Mouse (Mus musculus): ENCODE results near the gene Sgtb.

Gene Sgtb

GRCm38 (mm10) chr13:104109816-104110521 lies 428 bp downstream of the Sgtb start:
- peak; percentile 27 to 33 for DNase-seq (ENCODE audit: low spot score in 2 of 2)

DNA sequence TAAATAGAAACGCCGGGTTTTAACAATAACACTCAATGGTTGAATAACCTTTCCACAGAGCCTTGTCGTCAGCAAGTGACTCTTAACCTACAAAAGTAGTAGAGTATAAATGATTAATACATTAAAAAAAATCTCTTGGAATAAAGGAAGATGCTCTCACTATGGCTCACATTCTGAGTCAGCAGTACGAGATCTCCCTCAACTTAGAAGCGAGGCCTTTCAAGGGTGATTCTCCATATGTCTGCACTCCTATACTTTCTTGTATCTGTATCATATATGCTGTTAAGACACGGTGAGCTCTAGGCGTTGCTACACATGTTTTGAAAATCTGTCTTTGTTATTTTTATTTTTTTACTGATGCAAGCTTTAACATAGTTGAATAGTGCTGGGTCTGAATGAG lies 985 bp downstream of the Sgtb start:
- no peak for DNase-seq (ENCODE audit: low spot score in 2 of 2)

DNA sequence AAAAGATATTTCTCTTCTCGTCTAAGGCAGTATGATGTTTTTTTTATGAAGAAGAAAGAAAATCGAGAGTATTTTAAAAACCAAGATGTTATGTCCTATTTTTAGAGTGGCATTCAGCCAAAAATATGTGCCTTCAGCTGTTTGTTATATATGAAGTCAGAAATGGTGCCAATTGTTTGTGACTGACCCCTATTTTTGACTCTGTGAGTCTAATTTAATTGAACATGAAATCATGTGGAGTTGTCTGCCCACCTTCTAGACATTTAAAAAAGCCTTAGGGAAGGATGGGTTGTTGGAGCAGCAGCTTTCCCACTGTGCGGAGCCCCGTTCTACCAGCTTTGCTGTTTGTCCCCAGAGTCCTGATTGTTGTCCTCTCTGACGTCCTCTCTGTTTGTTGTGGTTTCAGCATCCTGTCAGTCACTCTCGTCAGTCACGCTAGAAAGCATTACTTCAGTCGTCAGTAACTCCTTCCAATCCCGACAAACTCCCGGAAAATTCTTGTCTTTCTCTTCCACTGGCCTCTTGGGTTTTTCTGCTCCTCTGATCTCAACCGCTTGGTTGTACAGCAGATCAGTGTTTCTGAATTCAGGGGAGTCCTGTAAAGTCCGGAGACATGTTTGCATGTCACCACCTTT lies 2.8 kb downstream of the Sgtb start:
- DNase-seq (ENCODE audit: low spot score in 2 of 2), result no peak

DNA sequence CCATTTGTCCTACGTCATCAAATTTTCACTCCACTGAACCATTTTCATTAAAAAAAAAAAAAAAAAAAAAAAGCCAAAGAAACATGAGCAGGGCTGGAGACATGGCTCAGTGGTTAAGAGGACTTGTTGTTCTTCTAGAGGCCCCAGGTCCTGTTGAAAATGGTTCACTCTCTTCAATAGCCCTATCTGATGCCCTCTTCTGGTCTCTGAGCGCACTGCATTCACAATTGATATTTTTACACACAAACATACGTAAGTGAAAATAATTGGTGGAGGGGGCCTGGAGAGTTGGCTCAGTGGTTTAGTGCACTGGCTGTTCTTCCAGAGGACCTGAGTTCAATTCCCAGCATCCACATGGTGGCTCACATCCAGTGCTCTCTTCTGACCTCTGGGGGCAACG lies 4.2 kb downstream of the Sgtb start:
- DNase-seq (ENCODE audit: low spot score in 2 of 2), result no peak

DNA sequence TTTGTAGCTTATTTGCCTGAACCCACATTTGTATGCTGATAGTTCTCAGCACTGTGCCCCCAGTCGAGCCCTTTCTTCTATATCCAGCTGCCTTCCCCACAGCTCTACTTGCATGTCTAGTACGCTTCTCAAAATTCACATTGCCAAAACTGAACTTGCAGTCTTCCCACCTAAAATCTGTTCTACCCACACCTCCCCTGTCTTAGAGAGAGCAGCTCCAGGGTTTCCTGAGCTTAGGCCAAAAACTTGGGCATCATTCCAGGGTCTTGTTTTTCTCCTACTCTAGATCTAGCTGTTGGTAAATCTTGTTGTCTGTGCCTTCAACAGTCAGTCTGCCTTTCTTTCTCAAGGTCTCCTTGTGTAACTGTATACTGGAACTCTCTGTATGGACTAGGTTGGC lies 5.3 kb downstream of the Sgtb start:
- no peak for DNase-seq (ENCODE audit: low spot score in 2 of 2)

- no peak for DNase-seq (ENCODE audit: low spot score in 2 of 2)
Measured at GRCm38 (mm10) chr13:104122078-104122840, 12.7 kb downstream of the Sgtb start.

DNA sequence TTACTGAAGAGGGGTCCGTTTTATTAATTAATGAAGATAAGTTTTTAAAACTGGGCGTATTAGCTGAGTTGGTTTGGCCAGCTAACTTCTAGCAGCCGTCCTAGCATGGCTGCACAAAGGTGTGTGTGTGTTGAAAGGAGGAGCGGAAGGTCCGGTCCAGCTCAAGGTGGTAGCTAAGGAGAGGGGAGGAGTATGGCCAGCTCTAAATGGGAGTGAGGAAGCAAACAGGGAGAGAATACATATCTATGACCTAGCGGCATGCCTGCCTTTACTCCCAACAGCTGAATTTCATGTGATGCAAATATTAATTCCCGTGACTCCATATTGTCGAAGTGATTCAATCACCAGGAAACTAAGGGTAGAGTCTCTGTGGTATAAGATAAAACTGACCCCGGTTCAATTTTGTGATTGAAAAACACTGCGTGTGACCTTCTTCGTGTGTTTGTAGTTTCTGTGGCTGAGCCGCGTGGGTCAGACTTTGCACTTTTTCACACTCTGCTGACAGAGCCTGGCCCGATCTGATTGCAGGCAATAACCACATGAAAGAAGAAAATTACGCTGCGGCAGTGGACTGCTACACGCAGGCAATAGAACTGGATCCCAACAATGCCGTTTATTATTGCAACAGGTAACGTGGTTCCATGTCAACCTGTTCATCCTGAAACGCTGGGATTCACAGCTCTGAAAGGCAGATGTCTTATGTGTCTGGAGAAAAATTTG lies 14.3 kb downstream of the Sgtb start:
- no peak for DNase-seq (ENCODE audit: low spot score in 2 of 2)

GRCm38 (mm10) chr13:104132561-104132960 lies 23.0 kb downstream of the Sgtb start:
- no peak for DNase-seq (ENCODE audit: low spot score in 2 of 2)

GRCm38 (mm10) chr13:104134510-104135085 lies 25.1 kb downstream of the Sgtb start:
- DNase-seq (ENCODE audit: low spot score in 2 of 2), result no peak

DNA sequence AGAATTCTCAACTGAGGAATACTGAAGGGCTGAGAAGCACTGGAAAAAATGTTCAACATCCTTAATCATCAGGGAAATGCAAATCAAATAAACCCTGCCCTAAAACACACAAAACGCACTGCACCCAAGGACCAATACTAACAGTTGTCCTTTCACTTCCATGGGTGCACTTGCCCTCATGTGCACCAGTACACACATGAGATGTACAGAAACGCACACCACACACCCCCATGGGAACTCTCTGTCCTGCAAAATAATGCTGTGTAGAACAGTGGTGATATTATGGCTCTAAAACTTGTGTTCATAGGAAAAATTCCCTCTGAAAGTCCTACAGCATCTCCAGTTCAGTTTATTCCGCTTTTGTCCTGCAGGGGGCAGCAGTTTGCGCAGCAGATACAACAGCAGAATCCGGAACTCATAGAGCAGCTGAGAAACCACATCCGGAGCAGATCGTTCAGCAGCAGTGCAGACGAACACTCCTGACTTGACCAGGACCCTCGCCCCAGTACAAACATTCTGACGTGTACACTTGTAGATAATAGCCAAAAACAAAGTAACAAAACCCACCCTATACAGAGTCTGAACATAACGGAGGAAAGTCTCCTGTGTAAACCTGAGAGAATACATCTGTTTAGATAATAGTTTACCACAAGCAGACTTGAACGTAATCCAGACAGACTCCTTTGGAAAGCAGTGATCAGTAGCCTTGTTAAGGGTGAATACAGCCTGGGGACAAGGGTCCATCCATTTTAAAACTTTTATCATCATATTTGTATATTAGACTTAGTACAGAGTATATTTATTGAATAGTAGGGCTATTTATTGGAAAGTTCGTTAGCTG lies 30.0 kb downstream of the Sgtb start:
- peak; percentile 34 to 47 for DNase-seq (ENCODE audit: low spot score in 2 of 2)

DNA sequence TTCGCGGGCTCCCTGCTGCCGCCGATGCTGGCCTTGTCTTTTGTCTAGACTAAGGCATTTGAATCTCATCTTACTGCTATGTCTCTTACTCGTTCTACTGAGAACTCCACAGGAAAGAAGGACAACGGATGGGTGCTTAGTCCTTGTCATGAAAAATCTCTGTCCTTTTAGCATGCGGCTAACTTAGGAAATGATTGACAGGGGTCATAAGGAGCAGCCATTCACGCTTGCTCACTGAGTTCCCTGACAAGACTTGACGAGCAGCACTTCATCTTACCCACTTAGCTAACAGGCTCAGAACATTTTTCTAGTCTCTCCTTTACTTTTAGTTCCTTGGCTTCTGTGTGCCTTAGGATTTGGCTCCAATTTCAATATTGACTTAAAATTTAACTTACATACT lies 35.3 kb downstream of the Sgtb start:
- DNase-seq (ENCODE audit: low spot score in 2 of 2), result no peak

GRCm38 (mm10) chr13:104145646-104146045 lies 36.1 kb downstream of the Sgtb start:
- no peak for DNase-seq (ENCODE audit: low spot score in 2 of 2)

GRCm38 (mm10) chr13:104154180-104154579 lies 44.6 kb downstream of the Sgtb start:
- no peak for DNase-seq (ENCODE audit: low spot score in 2 of 2)

DNA sequence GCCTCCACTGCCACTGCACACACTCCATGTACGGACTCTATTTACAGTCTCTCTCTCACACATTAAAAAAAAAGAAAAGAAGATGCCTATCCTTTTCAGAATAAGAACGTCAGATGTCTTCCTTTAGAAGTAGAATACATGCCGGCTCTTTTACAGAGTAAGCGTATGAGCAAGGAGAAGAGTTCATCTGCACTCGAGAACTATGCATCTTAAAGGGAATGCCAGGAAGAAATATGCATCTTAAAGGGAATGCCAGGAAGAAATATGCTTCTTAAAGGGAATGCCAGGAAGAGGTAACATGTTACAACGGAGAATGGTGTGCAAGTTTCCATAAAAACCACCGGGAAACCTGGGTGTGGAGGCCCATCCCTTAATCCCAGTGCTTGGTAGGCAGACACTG lies 45.6 kb downstream of the Sgtb start:
- no peak for DNase-seq (ENCODE audit: low spot score in 2 of 2)

- no peak for DNase-seq (ENCODE audit: low spot score in 2 of 2)
Measured at GRCm38 (mm10) chr13:104155686-104156085, 46.1 kb downstream of the Sgtb start.

DNA sequence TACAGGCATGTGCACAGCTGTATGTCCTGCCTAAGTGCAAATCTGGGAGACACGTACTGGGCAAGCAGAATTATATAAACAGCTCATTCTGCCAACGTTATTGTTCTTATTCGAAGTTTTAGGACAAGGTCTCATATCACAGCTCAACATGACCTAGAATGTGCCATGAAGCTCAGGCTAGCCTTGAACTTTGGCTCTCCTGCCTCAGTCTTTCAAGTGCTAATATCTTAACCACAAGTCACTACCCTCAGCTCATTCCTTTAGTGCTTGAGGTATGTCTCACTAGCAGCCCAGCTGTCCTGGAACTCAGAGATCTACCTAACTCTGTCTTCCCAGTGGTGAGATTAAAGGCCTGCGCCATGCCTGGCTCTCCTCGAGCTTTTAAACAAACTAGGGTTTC lies 62.2 kb downstream of the Sgtb start:
- no peak for DNase-seq (ENCODE audit: low spot score in 2 of 2)

DNA sequence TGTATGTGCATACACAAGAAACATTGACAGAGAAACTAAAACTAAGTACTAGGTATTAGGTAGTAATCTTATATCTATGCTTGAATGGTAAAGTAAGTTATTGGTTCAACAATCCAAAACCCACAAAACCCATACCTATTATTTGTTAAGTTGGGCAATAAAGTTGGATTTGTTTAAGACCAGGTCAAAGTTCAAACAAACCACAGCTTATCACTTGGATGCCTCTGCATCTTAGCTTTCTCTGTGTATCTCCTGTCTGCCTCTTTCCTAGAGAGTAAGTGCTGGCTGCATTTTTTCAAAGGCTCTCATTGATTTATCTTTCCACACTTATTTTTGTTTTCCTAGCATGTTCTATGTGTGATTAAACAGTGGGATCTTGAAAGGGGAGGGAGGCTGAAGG lies 63.0 kb downstream of the Sgtb start:
- DNase-seq (ENCODE audit: low spot score in 2 of 2), result no peak

- no peak for DNase-seq (ENCODE audit: low spot score in 2 of 2)
Measured at GRCm38 (mm10) chr13:104176874-104177273, 67.3 kb downstream of the Sgtb start.

- DNase-seq (ENCODE audit: low spot score in 2 of 2), result peak; percentile 65 to 76
Measured at GRCm38 (mm10) chr13:104177796-104178649, 68.5 kb downstream of the Sgtb start, which contains the start of gene Trappc13. Gene Trappc13, minus strand, starts transcription at chr13:104178469.

DNA sequence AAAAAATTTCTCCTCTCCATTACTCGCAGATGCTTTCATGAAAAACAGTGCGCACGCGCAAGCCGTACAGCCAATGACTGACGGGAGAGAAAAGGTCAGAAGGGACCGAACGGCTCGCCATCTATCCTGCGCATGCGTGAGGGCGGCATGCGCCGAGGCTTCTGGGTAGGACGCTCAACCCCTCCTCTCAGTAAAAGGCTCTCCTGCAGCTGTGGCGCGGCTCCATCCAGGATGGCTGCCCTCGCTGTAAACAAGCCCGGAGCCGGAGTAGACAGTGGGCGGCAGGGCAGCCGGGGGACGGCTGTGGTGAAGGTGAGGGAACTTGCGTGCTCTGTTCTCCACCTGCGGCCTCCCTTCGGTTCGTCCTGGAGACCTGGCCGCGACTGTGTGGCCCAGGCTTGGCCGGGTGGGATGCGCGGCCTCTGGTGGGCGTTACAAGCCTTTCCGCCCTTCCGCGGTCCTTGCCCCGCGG lies 69.1 kb downstream of the Sgtb start, which contains the start of gene Trim23:
TSS of gene Trim23 (plus strand) at position 148 of the 472 bp plus-strand sequence.
- DNase-seq (ENCODE audit: low spot score in 2 of 2), result peak; percentile 77 to 95

All from urinary bladder, adult 18-20 months (tissue).